8 mouse cellular contexts compared by ENCODE assay signal in the genomic region with DNA sequence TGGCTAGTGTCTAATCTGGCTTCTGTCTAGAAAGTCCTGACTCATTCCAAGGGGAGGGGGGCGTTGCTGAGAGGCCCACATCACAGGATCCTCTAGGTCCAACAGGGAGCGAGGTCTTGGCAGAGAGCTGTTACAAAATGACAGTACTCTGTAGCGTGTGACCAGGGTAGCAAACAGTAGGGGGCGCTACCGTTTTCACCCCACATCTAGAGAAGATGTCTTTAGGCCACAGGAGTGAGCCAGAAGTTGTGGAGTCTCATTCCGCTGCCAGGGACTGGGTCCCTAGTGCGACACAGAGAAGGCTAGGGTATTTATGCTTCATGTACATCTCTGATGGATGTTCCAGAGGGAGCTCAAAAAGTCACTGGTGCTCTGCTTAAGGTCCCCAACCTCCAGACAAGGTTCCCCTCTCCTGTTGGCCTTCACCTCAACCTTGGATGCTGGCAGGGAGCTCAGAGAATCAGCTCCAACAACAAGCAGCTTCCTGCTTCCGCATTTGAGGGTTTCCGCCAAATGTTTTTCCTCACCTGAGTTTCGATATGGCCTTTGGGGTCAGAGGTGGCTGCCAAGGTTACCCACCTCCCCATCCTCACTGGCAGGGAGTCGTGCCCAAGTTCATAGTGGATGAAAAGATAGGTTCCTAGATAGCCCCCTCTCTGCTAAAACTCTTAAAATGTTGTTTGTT. TPM values are rescaled to one million over a fixed set of nuclear protein-coding genes. Genes with fewer than 3 reads are reported as not detected.
DNase-seq lines count a peak whose midpoint lies in the region; ATAC-seq and TF ChIP-seq lines count a peak whose summit lies in the region.

No protein-coding gene starts in this region.

- no peak overlapping the region for H3K4me3 ChIP-seq in ES-Bruce4 (ENCODE audit: low read depth, low read length)
- no peak overlapping the region for H3K4me3 ChIP-seq in forebrain, embryonic 12.5 days (replicated peaks)
- H3K4me3 ChIP-seq in hindbrain, embryonic 11.5 days (ENCODE audit: low read depth, low read length) = no peak overlapping the region
- H3K4me3 ChIP-seq in limb, embryonic 13.5 days = peak overlapping the region; percentile 45; the same call in 1 of the 2 replicates
- 0 out of 2 replicates have a peak overlapping the region, but pooled peaks have one; percentile 45 for H3K4me3 ChIP-seq in midbrain, embryonic 12.5 days
- no peak overlapping the region for H3K4me3 ChIP-seq in stomach, embryonic 14.5 days (ENCODE audit: low read depth, low read length)

- 0 out of 2 replicates have a peak, but pooled peaks cover 2% of the 10 kb centered on the region for H3K27me3 ChIP-seq in ES-Bruce4 (ENCODE audit: control insufficient read depth, insufficient read depth, low read length, poor library complexity, severe bottlenecking)
- H3K27me3 ChIP-seq in forebrain, embryonic 12.5 days = peaks cover 40% of the 10 kb centered on the region
- H3K27me3 ChIP-seq in hindbrain, embryonic 11.5 days (ENCODE audit: control insufficient read depth, insufficient read depth, low read length) = peaks cover 10% of the 10 kb centered on the region; the same call in 1 of the 2 replicates
- peaks cover 22% of the 10 kb centered on the region for H3K27me3 ChIP-seq in limb, embryonic 13.5 days
- peaks cover 32% of the 10 kb centered on the region for H3K27me3 ChIP-seq in midbrain, embryonic 12.5 days
- no peaks in the 10 kb centered on the region for H3K27me3 ChIP-seq in stomach, embryonic 14.5 days (ENCODE audit: control insufficient read depth, insufficient read depth, low read length)

- 26% methylated on average over 11 of the region's 11 CpGs for WGBS in forebrain, embryonic 12.5 days
- WGBS in hindbrain, embryonic 11.5 days = 23% methylated on average over 11 of the region's 11 CpGs
- 26% methylated on average over 11 of the region's 11 CpGs for WGBS in limb, embryonic 13.5 days
- 28% methylated on average over 11 of the region's 11 CpGs for WGBS in midbrain, embryonic 12.5 days
- 26% methylated on average over 11 of the region's 11 CpGs for WGBS in stomach, embryonic 14.5 days

- H3K9ac ChIP-seq in ES-Bruce4 (ENCODE audit: low read depth, poor library complexity, severe bottlenecking) = no peak overlapping the region
- H3K9ac ChIP-seq in forebrain, embryonic 12.5 days = no peak overlapping the region
- H3K9ac ChIP-seq in hindbrain, embryonic 11.5 days (ENCODE audit: low read depth, low read length) = no peak overlapping the region
- H3K9ac ChIP-seq in limb, embryonic 13.5 days = no peak overlapping the region
- no peak overlapping the region for H3K9ac ChIP-seq in midbrain, embryonic 12.5 days (replicated peaks)
- H3K9ac ChIP-seq in stomach, embryonic 14.5 days (replicated peaks; ENCODE audit: low read depth, low read length) = no peak overlapping the region

- no peak for TF ChIP-seq EP300 in ES-Bruce4 (IDR thresholded peaks at IDR 0.05; ENCODE audit: insufficient read depth, low read depth, low read length)

- DNase-seq in adrenal gland, adult 8-10 months = peak; percentile 36
- DNase-seq in hindbrain, embryonic 11.5 days (ENCODE audit: low spot score) = peak; percentile 28
- no peak for DNase-seq in ovary, postnatal 36 days (ENCODE audit: low spot score)

- H3K27ac ChIP-seq in ES-Bruce4 (ENCODE audit: insufficient read depth, low read length) = no peak overlapping the region
- no peak overlapping the region for H3K27ac ChIP-seq in forebrain, embryonic 12.5 days
- H3K27ac ChIP-seq in hindbrain, embryonic 11.5 days (ENCODE audit: low read depth, low read length) = no peak overlapping the region
- H3K27ac ChIP-seq in limb, embryonic 13.5 days = no peak overlapping the region
- H3K27ac ChIP-seq in midbrain, embryonic 12.5 days (replicated peaks) = no peak overlapping the region
- no peak overlapping the region for H3K27ac ChIP-seq in stomach, embryonic 14.5 days (ENCODE audit: low read length)

- no peaks in the 10 kb centered on the region for H3K4me1 ChIP-seq in ES-Bruce4 (ENCODE audit: control insufficient read depth, insufficient read depth, low read length)
- peaks cover 17% of the 10 kb centered on the region for H3K4me1 ChIP-seq in forebrain, embryonic 12.5 days
- H3K4me1 ChIP-seq in hindbrain, embryonic 11.5 days (replicated peaks; ENCODE audit: control insufficient read depth, insufficient read depth, low read length) = 0 out of 2 replicates have a peak, but pooled peaks cover 3% of the 10 kb centered on the region
- H3K4me1 ChIP-seq in limb, embryonic 13.5 days = peaks cover 26% of the 10 kb centered on the region
- H3K4me1 ChIP-seq in midbrain, embryonic 12.5 days = peaks cover 24% of the 10 kb centered on the region
- peaks cover 7% of the 10 kb centered on the region; the same call in 1 of the 2 replicates for H3K4me1 ChIP-seq in stomach, embryonic 14.5 days (ENCODE audit: control insufficient read depth, insufficient read depth, low read length)

- H3K9me3 ChIP-seq in ES-Bruce4 (replicated peaks; ENCODE audit: control insufficient read depth, insufficient read depth, low read length, poor library complexity, severe bottlenecking) = no peaks in the 10 kb centered on the region
- H3K9me3 ChIP-seq in forebrain, embryonic 12.5 days = no peaks in the 10 kb centered on the region
- H3K9me3 ChIP-seq in hindbrain, embryonic 11.5 days (ENCODE audit: control insufficient read depth, low read length) = no peaks in the 10 kb centered on the region
- no peaks in the 10 kb centered on the region for H3K9me3 ChIP-seq in limb, embryonic 13.5 days
- H3K9me3 ChIP-seq in midbrain, embryonic 12.5 days = no peaks in the 10 kb centered on the region
- no peaks in the 10 kb centered on the region for H3K9me3 ChIP-seq in stomach, embryonic 14.5 days (ENCODE audit: control insufficient read depth, low read depth, low read length)

- no peak for TF ChIP-seq POLR2A in ES-Bruce4 (IDR thresholded peaks at IDR 0.05; ENCODE audit: insufficient read depth, low read length)

- peak overlapping the region; percentile 78 for H3K4me2 ChIP-seq in forebrain, embryonic 12.5 days
- peak overlapping the region; percentile 61; the same call in 1 of the 2 replicates for H3K4me2 ChIP-seq in hindbrain, embryonic 11.5 days (replicated peaks; ENCODE audit: low read depth, low read length)
- H3K4me2 ChIP-seq in limb, embryonic 13.5 days (replicated peaks) = peak overlapping the region; percentile 92
- peak overlapping the region; percentile 80 for H3K4me2 ChIP-seq in midbrain, embryonic 12.5 days (replicated peaks)
- H3K4me2 ChIP-seq in stomach, embryonic 14.5 days (replicated peaks; ENCODE audit: low read depth, low read length) = peak overlapping the region; percentile 75; the same call in 1 of the 2 replicates

- no peaks in the 10 kb centered on the region for H3K36me3 ChIP-seq in ES-Bruce4 (ENCODE audit: control insufficient read depth, insufficient read depth, low read length, poor library complexity, severe bottlenecking)
- H3K36me3 ChIP-seq in forebrain, embryonic 12.5 days (replicated peaks) = no peaks in the 10 kb centered on the region
- no peaks in the 10 kb centered on the region for H3K36me3 ChIP-seq in hindbrain, embryonic 11.5 days (ENCODE audit: control insufficient read depth, insufficient read depth, low read length)
- no peaks in the 10 kb centered on the region for H3K36me3 ChIP-seq in limb, embryonic 13.5 days
- no peaks in the 10 kb centered on the region for H3K36me3 ChIP-seq in midbrain, embryonic 12.5 days
- H3K36me3 ChIP-seq in stomach, embryonic 14.5 days (ENCODE audit: control insufficient read depth, insufficient read depth, low read length) = no peaks in the 10 kb centered on the region

- ATAC-seq in forebrain, embryonic 12.5 days (ENCODE audit: low FRiP score) = no peak; the same call in 1 of the 2 replicates
- ATAC-seq in hindbrain, embryonic 11.5 days (ENCODE audit: low FRiP score) = no peak
- no peak for ATAC-seq in limb, embryonic 13.5 days (ENCODE audit: low FRiP score, low read depth)
- ATAC-seq in midbrain, embryonic 12.5 days (ENCODE audit: low FRiP score, low read depth) = no peak
- no peak for ATAC-seq in stomach, embryonic 14.5 days (ENCODE audit: insufficient number of reproducible peaks, insufficient read depth, low FRiP score, low read depth)

- TF ChIP-seq CTCF in ES-Bruce4 (IDR thresholded peaks at IDR 0.05; ENCODE audit: low read depth, low read length) = peak; percentile 31

RNA-seq across cellular contexts. Expression of a gene that starts 29.3 kb away (rescaled TPM):
- not detected in 2 replicates for polyA plus RNA-seq in ES-Bruce4 (2011; ENCODE audit: insufficient read depth, insufficient read length, low read depth, missing spikeins)
- total RNA-seq in adrenal gland, adult 8-10 months (2022) = under 1 TPM; 0.07 to 0.27 (median 0.14) TPM
- polyA plus RNA-seq in forebrain, embryonic 12.5 days (2016; fragmentation: Nextera tagmentation; extraction: Ambion mirVana) = not detected in 2 replicates
- not detected in 2 replicates for polyA plus RNA-seq in hindbrain, embryonic 11.5 days (2014; fragmentation: Nextera tagmentation; extraction: Ambion mirVana)
- polyA plus RNA-seq in limb, embryonic 13.5 days (2015; fragmentation: Nextera tagmentation; extraction: Ambion mirVana) = 0.03 TPM in 2 replicates
- 0.01 TPM in 1 of 2 replicates, not detected in the other for polyA plus RNA-seq in midbrain, embryonic 12.5 days (2016; fragmentation: Nextera tagmentation; extraction: Ambion mirVana)
- 0.03 and 0.04 TPM in 2 replicates for polyA plus RNA-seq in stomach, embryonic 14.5 days (2014; fragmentation: Nextera tagmentation; extraction: Ambion mirVana)

Comparison
In these comparisons a context has a peak if more than half of its experiments do, and no peak if none do; other contexts are left out.
1. H3K4me3 ChIP-seq: peak in limb, embryonic 13.5 days (single experiment) and midbrain, embryonic 12.5 days (single experiment); none in ES-Bruce4 (single experiment), forebrain, embryonic 12.5 days (single experiment), hindbrain, embryonic 11.5 days (single experiment) and stomach, embryonic 14.5 days (single experiment).
2. Peak in every context shown above with its lines, with median percentiles within 50 percentile points of each other: H3K4me2 ChIP-seq.